Mouse (Mus musculus): ENCODE results near the gene Gstm3.
"Not testable (repeated sequence)": the region's sequence is repeated elsewhere in the genome, so short reads cannot be mapped to it uniquely, and the experiment has no call there.

Gstm3 gene

GRCm38 (mm10) chr3:107972070-107972469 is 3.0 kb upstream of the Gstm3 start:
- DNase-seq (ENCODE audit: low spot score), result no peak

- not testable (repeated sequence) for DNase-seq (ENCODE audit: low spot score)
Measured at GRCm38 (mm10) chr3:107971101-107971500, 2.0 kb upstream of the Gstm3 start.

- DNase-seq (ENCODE audit: low spot score), result no peak
Measured at GRCm38 (mm10) chr3:107966631-107967030, 2.5 kb downstream of the Gstm3 start.

GRCm38 (mm10) chr3:107965592-107965991 is 3.5 kb downstream of the Gstm3 start:
- no peak for DNase-seq (ENCODE audit: low spot score)

- DNase-seq (ENCODE audit: low spot score), result no peak
Measured at GRCm38 (mm10) chr3:107964656-107965308, 4.3 kb downstream of the Gstm3 start.

GRCm38 (mm10) chr3:107964026-107964425 is 5.1 kb downstream of the Gstm3 start:
- DNase-seq (ENCODE audit: low spot score), result no peak

- not testable (repeated sequence) for DNase-seq (ENCODE audit: low spot score)
Measured at GRCm38 (mm10) chr3:107955260-107955659, 13.8 kb downstream of the Gstm3 start.

GRCm38 (mm10) chr3:107953906-107954305 is 15.2 kb downstream of the Gstm3 start:
- DNase-seq (ENCODE audit: low spot score), result no peak

GRCm38 (mm10) chr3:107953328-107953755 is 15.7 kb downstream of the Gstm3 start:
- no peak for DNase-seq (ENCODE audit: low spot score)

GRCm38 (mm10) chr3:107950531-107950930 is 18.6 kb downstream of the Gstm3 start:
- no peak for DNase-seq (ENCODE audit: low spot score)

GRCm38 (mm10) chr3:107949461-107949860 is 19.6 kb downstream of the Gstm3 start:
- not testable (repeated sequence) for DNase-seq (ENCODE audit: low spot score)

- DNase-seq (ENCODE audit: low spot score), result no peak
Measured at GRCm38 (mm10) chr3:107945729-107946128, 23.4 kb downstream of the Gstm3 start.

- DNase-seq (ENCODE audit: low spot score), result no peak
Measured at GRCm38 (mm10) chr3:107943239-107943990, 25.7 kb downstream of the Gstm3 start, which contains the start of gene Gstm6. Gstm6 (minus strand) TSS chr3:107943749.

GRCm38 (mm10) chr3:107941261-107941660 is 27.8 kb downstream of the Gstm3 start:
- no peak for DNase-seq (ENCODE audit: low spot score)

GRCm38 (mm10) chr3:107940524-107940923 is 28.6 kb downstream of the Gstm3 start:
- DNase-seq (ENCODE audit: low spot score), result no peak

GRCm38 (mm10) chr3:107939830-107940229 is 29.3 kb downstream of the Gstm3 start:
- no peak for DNase-seq (ENCODE audit: low spot score)

- peak; percentile 16 for DNase-seq (ENCODE audit: low spot score)
Measured at GRCm38 (mm10) chr3:107939403-107939802, 29.7 kb downstream of the Gstm3 start.

- no peak for DNase-seq (ENCODE audit: low spot score)
Measured at GRCm38 (mm10) chr3:107935888-107936287, 33.2 kb downstream of the Gstm3 start.

GRCm38 (mm10) chr3:107935268-107935667 is 33.8 kb downstream of the Gstm3 start:
- DNase-seq (ENCODE audit: low spot score), result no peak

- DNase-seq (ENCODE audit: low spot score), result no peak
Measured at GRCm38 (mm10) chr3:107932128-107932527, 37.0 kb downstream of the Gstm3 start.

- peak; percentile 47 for DNase-seq (ENCODE audit: low spot score)
Measured at GRCm38 (mm10) chr3:107931670-107932069, 37.4 kb downstream of the Gstm3 start, which contains the start of gene Gstm7. Gstm7 (minus strand) TSS chr3:107931817.

GRCm38 (mm10) chr3:107931134-107931533 is 37.9 kb downstream of the Gstm3 start:
- no peak for DNase-seq (ENCODE audit: low spot score)

GRCm38 (mm10) chr3:107929731-107930130 is 39.4 kb downstream of the Gstm3 start:
- no peak for DNase-seq (ENCODE audit: low spot score)

Measured in spleen, adult 12 weeks (tissue).